1 mouse cellular context compared by ENCODE assay signal in genomic region chr15:101246231-101247154, GRCm38 (mm10).
A peak's percentile ranks its signal among the peaks of the same experiment; 100 is the strongest.
TF ChIP-seq lines count a peak whose summit lies in the region.

No protein-coding gene starts in this region.

TF ChIP-seq in MEL, 35 proteins besides CTCF, POLR2A, EP300 and RAD21 (continued from another document):
- TF ChIP-seq KAT2A (conservative IDR thresholded peaks at IDR 0.05; ENCODE audit: low read depth, low read length) (no peak; the same call in 1 of the 2 replicates), SMC3 (IDR thresholded peaks at IDR 0.05; ENCODE audit: low read depth, low read length) (peak; percentile 17)
